Mouse (Mus musculus) thymus, postnatal 25 days (tissue): Measurements from ENCODE around the gene Man2a1.

Source experiments
- DNase-seq: peaks from one replicate; pipeline ENCODE4 v3.0.0; 2022

Man2a1 gene

GRCm38 (mm10) chr17:64603534-64603933 is 3.0 kb downstream of the Man2a1 start:
- DNase-seq, result no peak

DNA sequence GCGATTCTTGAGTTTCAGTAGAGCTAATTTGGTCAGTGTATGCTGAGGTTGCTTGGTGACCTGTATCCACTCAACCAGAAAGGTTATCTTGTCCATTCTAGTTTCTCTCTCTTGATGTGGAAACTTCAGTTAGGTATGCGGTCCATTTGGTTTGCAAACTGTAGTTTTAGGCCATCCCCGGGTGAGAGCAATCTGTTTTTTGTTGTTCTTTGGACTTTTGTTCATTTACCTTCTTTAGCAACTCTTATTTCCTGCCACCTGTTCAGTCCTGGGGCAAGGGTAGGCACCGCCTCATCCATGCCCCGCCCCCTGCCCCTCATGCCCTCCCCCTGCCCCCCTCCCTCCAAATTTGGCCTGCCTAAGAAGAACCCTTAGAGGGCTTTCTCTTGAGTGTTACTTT is 3.6 kb downstream of the Man2a1 start:
- peak; percentile 62 for DNase-seq

DNA sequence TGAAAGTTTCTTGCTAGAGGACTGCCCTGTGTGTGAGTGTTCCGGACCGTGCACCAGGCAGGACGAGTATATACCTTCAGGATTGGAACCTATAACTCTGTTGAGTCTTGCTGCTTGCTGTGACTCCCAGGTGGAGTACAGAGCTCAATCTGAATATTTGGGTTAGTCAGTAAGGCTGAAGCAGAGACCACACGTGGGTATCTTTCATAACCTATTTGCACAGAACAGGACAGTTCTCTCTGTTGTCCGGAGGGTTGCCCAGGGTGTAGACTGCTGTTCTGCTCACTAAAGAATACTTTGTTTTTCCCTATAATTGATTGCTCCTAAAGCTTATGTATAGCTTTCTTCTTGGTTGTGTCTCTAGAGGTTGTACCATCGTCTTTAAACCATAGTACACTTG is 7.7 kb downstream of the Man2a1 start:
- DNase-seq, result no peak

GRCm38 (mm10) chr17:64608923-64609598 is 8.5 kb downstream of the Man2a1 start:
- DNase-seq, result no peak

DNA sequence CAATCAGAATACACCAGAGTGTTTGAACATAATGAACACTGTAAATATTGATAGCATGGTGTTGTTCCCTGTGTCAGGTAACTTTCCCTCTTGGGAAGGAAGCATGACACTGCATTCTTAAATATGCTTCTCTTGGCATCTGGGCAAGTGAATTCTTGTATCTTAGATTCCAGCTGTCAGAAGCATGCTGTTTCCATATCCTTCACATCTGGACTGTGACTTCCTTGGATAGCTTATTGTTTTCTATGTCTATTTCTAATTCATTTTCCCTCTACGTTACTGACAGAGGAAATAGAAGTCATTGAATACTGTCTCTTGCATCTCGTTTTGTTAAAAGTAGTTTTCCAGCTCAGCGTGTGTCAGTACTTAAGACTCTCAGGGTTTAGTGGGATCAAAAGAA is 9.2 kb downstream of the Man2a1 start:
- DNase-seq, result no peak

GRCm38 (mm10) chr17:64611426-64611825 is 10.9 kb downstream of the Man2a1 start:
- DNase-seq, result no peak

DNA sequence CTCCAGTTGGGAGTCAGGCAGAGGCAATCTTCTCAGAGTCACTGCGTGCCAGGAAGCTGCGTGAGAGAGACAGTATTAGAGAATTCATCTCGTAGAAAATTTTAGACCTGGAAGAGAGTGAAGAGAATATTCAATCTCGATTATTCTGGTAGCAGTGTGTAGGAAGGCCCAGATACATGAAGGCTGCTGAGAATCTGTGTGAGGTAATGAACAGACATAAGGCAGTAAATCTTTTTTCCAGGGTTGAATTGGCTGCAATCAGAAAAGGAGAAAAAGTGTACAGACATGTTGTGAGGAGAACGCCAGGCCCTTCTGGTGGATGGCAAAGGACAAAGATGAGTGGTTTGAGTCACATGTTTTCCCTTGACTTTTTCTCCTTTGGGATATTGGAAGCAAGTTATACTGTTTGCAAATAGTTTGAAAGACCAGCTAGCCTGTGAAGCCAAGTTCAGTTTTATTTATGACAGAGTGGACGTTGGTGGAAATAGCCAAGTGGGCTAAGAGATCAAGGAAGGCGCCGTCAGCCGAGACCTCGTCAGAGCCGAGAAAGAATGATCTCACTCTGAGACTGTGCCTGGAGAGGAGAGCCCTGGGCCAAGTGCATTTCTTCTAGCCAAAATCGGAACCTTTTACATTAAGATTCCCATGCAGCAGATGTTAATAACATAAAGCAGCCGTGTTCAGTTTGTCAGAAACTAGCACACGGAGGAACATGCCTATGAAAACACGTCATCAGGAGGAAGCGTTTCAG is 11.8 kb downstream of the Man2a1 start:
- no peak for DNase-seq

DNA sequence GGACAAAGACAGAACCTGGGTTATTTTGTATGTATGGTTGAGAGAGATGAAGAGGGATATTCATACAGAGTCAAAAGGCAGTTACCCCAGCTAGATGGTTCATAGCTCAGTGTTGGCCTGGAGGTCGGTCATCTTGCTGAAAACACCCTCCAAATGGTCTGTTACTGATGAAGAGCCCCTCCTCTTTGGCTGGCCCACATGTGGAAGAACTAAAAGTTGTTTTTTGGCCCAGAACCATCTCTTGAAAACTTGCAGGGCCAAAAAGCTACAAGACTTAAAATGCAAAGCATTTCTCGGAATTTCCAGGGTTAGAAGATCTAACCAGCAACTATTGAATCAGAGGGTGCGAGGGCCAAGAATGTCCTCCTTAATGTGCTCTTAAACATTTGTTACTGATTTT is 12.4 kb downstream of the Man2a1 start:
- DNase-seq, result no peak

DNA sequence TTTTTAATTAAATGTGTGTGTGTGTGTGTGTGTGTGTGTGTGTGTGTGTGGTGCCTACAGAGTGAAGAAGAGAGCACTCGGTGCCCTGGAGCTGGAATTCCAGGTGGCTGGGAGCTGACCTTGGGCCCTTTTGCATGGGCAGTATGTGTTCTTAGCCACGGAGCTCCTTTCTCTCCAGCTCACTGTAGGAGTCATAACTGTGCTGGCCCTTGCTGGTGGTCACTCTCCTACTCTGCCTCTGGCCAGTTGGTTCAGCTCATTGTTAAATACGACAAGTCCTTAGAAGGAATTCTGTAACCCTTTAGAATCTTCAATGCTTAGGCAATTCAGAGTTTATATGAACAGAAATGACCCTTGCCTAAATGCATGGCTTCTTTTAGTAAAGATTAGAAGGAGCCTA is 12.8 kb downstream of the Man2a1 start:
- DNase-seq, result no peak

DNA sequence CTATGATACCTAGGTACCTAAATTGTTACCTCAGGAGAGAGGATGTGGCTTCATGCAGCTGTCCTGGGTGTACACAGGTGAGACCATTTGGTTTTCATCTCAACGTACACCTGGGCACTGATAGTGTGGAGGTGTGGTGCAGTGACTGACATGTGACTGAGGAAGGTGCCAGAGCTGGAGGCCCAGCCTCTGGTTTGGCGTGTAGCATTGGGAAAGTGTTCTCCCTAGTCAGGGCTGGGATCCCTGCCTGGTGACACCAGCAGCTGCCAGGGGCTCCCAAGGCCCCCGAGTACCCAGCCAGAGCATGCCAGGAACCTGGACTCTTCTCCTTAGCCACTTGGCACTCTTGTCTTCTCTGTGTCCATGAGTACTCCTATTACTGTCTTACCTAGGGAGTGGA is 14.3 kb downstream of the Man2a1 start:
- DNase-seq, result no peak

- no peak for DNase-seq
These were observed 14.9 kb downstream of the Man2a1 start for GRCm38 (mm10) chr17:64615420-64615819.

DNA sequence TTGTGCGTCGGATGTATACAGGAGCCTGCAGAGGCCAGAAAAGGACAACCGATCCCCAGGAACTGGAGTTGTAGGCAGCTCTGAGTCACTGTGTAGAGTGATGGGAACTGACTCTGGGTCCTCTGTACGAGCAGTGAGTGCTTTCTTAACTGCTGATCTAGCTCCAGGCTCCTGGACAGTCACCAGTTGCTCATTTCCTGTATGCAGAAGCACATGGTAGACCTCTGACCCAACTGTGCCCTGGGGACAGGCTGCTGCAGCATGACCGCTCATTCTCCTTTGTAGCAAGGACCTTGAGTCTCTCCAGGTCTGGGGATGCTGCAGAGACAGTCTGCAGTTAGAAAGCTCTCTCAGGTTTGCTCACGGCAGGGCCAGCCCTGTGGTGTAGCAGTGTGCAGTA is 15.7 kb downstream of the Man2a1 start:
- no peak for DNase-seq

DNA sequence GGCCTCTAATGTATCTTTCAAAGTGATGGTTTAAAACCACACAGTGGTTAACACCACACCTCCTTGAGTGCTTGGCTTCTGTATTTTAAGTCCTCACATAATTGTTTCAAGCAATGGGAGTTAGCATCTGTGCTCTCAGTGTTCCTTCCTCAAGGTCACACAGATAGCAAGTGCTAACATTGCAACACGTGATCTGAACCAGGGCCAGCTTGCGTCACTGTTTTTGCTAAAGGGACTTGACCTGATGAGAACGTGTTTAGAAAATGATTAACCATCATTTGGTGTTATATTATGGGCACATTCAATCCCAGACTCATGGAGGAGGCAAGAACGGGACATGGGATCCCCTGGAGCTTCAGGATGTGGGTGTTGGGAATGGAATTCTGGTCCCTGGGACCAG is 17.3 kb downstream of the Man2a1 start:
- DNase-seq, result no peak

DNA sequence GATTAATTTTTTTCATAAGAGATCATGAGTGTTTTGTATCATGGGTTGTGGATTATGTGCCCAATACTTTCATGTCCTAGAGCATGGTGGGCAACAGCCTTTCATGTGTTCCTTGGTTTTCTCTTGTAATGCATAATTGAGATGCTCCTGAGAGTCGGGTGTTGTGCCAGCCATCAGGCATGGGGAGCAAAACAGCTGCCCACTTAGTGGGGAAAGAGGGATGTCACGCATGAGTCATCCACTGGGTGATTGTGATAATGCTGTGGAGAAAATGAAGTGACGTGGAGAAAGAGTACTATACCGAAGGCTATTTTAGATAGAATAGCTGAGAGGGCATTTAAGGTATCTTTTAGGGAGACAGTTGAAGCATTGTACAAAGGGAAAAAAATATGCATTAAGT is 18.5 kb downstream of the Man2a1 start:
- no peak for DNase-seq

DNA sequence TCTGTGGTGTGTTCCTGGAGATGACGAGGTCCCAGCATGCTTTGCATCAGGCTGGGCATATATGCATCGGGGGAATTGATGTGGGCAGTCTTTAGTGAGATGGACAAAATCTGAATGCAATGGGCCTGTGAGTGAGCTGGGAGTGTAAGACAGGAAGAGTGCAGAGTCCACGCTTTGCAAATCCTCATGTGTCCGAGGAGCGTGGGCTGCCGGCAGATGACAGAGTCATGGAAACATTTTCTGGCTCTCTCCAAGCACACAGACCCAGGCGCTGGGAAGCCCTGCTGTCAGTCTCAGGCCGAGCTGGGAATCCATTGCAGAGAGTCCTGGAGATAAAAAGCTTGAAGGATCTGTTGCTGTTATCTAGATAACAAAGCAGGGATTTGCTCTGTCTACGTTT is 19.6 kb downstream of the Man2a1 start:
- DNase-seq, result no peak

- no peak for DNase-seq
These were observed 20.1 kb downstream of the Man2a1 start for GRCm38 (mm10) chr17:64620627-64621026.

DNA sequence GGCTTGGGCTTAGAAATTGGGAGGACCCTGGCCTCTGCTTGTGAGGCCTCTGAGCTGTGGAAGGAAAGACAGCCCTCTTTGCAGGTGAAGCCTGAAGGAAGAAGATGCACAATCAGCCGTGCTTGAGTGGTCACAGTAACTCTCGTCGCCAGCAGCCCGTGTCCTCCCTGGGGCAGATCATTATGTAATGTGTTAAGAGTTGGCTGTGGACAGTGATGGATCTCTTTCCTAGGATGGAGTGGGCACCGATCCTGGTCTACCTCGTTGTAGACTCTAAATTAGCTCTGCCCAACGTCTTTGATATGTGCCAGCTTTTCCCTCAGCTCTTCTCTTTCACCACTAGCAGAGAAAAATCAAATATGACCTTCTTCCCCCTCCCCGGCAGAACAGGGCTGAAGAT is 20.7 kb downstream of the Man2a1 start:
- DNase-seq, result no peak

GRCm38 (mm10) chr17:64621649-64622351 is 21.3 kb downstream of the Man2a1 start:
- DNase-seq, result no peak

DNA sequence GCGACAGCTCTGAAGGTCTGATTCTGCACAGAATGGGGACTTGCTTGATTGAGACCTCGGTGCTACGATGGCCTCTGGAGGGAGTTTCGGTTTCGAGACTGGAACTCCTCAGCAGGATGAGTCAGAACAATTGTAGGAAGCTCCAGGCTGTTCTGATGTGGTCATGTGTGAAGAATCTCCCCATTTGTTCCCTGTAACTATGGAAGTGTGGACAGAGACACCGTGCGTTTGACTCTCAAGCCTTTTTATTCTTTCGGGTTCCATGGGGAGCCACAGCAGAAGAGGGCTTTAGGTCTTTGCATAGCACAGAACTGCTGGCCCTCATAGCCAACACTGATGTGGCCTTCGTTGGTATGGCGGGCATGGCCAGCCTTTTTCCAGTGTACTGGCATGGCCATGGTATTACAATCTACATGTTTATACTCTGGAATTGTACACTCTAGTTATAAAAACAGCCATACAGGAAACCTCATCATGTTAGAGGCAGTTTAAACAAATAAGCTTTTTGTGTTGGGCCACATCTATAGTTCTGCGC is 21.9 kb downstream of the Man2a1 start:
- no peak for DNase-seq

- DNase-seq, result no peak
These were observed 23.9 kb downstream of the Man2a1 start for GRCm38 (mm10) chr17:64624439-64624838.

DNA sequence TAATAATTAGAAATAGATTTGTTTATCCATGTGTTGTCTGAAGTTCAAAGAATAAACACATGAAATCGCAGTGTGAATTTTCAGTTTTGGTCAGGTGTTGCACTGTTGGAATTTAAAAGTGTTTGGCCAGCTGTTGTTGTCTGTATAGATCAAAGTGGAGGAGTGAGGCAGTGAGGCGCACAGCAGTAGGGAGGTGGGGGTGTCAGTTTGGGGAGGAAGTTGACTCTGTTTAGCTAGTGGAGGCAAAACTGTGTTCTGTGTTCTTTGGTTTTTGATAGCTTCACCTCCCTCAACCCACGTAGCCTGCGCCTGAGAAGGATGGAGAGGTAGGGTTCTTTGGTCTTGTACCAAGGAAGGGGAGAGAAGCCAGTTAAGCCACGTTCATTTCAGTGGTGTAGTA is 28.3 kb downstream of the Man2a1 start:
- peak; percentile 59 for DNase-seq

- DNase-seq, result no peak
These were observed 28.9 kb downstream of the Man2a1 start for GRCm38 (mm10) chr17:64629486-64629885.

GRCm38 (mm10) chr17:64630506-64630905 is 30.0 kb downstream of the Man2a1 start:
- DNase-seq, result no peak
